Mouse (Mus musculus) monocyte, adult 2 months (primary cell): Measurements from ENCODE around the gene Adm.
"Not testable (repeated sequence)": the region's sequence is repeated elsewhere in the genome, so short reads cannot be mapped to it uniquely, and the experiment has no call there.

ENCODE experiments used
- DNase-seq, 2 experiments: peaks; one replicate each; pipeline ENCODE4 v3.0.0; 2022; ENCODE audit warnings: low spot score in 2 of 2, low read depth in 1 of 2

Gene Adm

DNA sequence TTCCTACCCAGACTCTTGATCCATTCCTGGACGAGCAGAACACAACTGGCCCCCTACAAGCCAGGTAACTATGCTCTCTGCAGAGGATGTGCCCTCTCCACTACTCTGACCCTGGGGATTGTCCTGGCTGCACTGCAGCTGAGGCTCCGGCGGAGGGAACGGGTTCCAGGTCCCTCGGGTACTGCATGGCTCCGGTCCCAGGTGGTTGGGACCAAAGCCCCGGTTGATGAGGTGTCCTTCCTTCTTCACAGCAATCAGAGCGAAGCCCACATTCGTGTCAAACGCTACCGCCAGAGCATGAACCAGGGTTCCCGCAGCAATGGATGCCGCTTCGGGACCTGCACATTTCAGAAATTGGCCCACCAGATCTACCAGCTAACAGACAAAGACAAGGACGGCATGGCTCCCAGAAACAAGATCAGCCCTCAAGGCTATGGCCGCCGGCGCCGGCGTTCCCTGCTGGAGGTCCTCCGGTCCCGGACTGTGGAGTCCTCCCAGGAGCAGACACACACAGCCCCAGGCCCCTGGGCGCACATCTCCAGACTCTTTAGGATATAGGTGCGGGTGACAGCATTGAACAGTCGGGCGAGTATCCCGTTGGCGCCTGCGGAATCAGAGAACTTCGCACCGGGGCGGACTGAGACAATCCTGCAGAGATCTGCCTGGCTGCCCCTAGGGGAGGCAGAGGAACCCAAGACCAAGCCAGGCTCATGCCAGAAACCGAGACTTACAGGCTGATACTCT is 1.3 kb downstream of the Adm start:
- DNase-seq: no peak

DNA sequence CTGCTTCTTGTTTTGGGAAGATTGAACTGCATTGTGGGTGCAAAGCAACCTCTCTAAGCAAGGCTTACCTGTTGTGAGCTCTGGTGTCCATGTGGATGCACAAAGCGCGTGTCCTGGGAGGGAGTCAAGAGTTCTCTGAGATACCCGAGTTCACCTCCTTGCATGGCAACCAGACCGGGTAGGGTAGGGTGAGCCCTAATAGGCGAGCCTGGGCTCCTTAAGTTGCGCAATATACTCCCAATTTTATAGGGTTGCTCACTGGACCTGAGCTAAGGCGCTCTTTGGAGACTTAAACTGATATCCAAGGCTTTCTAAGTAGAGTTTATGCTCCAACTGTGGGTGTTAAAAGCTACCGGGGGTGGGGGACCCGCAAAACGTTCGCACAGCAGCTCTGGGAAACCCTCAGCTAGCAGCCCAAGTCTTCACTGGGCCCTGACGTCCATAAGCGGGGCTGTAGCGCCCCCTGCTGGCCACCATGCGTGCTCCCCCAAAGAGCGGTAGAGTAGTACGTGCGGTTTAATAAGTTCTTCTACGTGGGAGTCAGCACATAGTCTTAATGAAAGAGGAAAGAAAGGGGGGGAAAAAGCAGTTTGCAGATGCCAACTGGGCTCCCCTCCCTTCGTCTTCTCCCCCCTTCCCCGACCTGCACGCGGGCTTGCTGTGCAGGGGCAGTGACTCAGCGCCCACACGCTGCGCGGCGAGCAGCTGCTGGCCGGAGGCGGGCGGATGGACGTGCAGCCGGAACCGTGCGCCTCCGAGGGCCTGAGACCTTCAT is 2.6 kb downstream of the Adm start:
- DNase-seq: peak; percentile 42 to 69

DNA sequence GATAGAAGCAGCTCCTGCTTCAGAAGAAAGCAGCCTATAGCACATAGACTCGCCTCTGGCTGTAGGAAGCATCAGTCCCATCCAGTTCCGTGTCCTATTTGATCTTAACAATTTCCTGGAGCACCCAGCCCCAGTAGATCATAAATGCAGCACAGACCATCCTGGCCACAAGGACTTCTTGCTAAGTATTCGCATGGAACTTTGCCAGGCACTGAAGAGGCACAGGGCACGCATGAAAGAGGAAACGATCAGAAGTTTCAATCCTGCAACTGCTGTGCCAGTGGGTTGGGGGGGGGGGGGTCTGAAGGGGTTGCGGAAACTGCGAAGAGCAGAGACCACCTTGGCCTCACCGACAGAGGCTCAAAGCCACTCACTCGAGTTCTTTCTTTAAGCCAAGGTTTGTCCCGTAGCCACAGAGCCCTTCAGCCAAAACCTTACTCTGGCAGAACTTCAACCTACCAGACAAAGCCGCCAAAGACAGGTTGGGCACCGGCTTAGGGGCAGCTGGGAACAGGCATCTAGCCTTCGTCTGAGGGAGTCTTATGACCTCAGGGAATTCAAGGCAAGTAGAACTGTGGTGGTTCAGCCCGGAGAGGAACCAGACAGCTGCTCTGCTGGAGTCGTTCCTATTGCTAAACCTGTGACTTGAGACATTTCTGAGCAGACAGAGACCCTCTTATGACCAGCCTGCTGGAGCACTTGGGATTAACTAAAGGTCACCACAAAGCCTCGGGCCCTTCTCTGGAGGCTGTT is 3.9 kb downstream of the Adm start:
- DNase-seq: no peak

DNA sequence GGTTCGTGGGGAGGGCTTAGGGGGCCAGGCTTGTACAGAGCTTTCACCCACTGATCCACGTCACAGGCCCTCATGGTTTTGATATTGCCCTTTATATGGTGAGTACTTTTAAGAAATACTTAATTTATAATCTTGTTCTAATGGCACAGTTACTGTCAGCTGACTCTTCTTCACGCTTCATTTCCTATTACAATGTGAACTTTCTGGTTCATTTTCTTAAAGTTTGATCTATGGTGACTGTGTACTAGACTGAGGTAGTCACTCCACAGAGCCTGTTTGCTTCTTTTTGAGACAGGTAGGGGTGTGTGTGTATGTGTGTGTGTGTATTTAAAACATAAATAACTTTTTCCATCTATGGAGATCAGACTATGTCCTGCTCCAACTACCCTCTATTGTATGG is 8.5 kb downstream of the Adm start:
- DNase-seq: no peak

DNA sequence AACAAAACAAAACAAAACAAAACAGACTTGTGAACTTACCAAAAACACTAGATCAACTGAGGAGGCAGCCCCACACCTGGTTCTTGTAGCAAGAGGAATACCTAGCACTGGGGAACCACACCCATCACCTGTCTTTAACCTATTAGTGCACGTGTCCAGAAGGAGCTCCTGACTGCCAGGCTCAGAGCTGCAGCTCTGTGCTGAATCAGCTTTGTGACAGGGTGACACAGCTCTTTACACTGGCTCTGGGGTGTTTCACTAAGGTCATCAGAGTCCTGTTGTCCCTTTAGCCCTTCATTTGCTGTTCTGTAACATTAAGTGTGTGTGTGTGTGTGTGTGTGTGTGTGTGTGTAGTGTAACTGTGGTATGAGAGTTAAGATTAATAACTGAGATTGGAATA is 9.1 kb downstream of the Adm start:
- DNase-seq: no peak

DNA sequence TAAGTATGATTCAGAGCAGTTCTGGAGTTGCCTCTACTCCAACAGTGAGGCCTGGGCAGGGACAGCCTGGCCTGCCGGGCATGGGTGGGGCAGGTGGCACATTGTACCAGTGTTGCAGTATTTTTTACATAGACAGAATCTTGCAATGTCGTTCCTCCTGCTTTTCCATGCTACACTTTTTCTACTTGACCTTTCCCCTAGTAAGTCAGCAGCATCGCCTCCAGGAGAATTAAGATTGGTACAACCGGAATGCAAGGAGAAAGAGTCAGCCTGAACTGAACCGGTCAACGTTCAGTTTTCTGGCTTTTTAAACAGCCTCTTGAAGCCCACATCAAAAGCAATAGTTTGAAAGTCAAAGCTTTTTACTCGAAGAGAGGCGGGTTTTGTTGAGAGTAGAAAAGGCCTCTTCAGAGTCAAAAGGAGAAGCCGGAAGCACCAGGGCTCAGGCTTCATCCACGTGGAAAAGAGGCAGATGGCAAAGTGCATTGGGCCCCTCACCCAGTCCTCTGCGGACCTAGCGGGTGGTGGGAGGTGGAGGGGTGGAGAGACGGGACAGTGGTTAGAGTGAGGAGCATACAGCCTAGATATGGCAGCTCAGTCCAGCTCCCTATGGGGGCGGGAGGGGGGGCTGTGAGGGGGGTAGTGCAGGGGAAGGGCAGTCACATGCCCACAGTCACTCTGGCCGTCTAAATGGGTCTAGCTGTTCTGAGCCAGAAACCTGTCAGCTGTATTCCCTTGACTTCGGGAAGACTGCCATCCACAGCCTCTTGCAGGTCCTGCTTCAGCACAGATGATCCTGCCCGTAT is 11.0 kb downstream of the Adm start:
- no peak for DNase-seq

DNA sequence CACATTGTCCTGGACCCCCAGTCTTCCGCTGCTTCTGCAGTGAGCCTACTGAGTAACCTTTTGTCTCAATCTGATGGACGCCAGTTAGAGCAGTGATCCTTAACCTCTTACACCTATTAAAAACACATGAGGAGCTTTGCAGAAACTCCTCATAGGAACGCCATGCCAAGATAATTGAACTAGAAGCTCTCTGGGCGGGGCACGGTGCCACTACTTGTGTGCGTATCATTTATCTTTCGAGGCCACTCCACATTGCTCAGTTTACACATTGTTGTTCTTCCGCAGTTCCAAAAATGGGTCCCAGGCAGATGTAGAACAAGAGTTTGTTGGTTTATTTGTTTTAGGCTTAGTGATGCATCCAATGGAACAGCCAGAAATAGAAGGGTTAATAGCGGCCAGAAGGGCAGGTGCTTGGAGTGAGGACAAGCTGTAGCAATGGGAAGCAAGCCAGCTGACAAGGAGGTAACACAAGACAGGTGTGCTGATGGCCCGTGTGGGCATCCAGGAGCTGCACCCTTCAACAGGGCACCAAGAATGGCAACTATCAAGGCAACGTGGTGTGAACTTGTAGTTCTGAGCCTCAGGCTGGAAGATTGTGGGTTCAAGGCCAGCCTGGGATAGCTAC is 11.9 kb downstream of the Adm start:
- no peak for DNase-seq

DNA sequence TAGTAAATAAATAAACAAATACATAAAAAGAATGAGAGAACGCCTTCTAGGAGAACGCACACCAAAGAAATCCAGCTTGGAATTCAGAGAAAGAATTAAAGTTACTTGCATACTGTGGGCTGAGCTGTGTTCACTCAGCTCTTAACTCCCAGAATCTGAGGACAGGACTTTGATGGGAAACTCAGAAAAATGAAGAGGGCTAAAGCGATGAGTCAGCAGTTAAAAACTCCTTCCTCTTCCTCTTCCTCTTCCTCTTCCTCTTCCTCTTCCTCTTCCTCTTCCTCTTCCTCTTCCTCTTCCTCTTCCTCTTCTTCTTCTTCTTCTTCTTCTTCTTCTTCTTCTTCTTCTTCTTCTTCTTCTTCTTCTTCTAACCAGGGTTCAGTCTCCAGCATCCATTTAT is 12.5 kb downstream of the Adm start:
- DNase-seq: not testable (repeated sequence)

DNA sequence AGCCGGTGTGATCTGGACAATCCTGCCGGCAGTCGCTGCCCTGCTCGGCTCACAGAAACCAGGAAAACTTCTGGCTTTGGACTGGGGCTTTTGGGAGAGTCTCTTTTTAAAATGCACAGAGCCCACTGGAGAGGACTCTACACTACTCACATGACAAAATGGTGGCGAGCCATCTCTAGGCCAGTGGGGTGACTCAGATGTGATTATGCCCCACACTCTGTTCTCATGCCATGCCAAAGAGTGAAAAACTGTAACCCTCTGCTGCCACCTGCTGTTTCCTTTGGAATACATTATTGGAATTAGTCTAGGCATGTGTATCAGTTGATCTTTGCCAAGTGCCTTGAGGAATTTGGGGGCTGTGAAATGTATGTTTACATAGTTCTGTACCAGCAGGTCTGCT is 17.9 kb downstream of the Adm start:
- DNase-seq: no peak

DNA sequence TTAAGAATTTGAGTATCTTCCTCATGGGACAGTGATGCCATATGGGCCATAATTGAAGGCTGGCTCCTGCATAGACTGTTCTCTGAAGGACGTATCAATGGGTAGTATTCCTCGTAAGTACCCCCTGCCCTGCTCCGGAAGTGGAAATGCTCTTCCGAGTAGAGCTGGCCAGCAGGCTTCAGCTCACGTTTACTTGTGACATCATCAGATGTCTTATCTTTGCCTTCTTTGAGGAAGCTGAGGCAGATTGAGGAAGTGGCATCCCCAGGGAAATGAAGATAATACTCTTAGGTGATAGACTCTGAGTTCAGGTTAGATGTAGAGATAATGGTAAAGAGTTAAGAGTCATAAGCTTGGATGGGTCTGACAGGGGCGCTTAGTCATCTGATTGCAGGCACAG is 18.4 kb downstream of the Adm start:
- no peak for DNase-seq

DNA sequence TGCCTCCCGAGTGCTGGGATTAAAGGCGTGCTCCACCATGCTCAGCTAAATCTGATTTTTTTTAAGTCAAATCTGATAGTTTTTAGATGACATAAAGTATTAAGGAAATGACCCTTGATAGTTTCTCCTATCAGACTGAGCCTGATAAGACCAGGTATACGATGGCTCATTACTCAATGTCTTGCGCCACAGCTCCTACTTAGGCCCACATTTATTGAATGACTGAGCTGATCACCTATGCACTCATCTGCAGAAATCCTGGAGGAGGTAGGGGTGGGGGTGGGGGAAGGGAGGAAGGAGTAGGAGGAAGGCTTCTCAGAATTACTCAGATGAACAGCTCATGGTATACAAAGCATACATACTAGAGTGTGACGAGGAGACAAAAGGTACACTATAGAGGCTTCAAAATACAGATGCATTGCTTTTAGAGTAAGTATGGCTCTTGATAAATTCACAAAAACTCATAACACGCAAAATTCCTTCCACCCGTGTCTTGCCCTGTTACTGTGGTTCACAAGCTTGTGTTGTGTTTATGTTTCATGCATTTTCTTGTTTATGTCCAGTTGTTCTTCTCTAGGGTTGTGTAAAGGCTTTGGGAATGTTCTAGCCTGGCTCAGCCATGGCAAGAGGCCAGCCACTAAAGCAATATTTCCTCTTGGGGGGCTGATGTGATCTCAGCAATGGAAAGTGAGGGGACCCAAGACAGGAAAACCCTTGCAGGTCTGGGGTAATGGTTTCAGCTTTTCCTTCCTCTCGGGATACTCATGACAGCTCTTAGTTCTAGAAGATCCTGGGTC is 19.3 kb downstream of the Adm start:
- DNase-seq: no peak

DNA sequence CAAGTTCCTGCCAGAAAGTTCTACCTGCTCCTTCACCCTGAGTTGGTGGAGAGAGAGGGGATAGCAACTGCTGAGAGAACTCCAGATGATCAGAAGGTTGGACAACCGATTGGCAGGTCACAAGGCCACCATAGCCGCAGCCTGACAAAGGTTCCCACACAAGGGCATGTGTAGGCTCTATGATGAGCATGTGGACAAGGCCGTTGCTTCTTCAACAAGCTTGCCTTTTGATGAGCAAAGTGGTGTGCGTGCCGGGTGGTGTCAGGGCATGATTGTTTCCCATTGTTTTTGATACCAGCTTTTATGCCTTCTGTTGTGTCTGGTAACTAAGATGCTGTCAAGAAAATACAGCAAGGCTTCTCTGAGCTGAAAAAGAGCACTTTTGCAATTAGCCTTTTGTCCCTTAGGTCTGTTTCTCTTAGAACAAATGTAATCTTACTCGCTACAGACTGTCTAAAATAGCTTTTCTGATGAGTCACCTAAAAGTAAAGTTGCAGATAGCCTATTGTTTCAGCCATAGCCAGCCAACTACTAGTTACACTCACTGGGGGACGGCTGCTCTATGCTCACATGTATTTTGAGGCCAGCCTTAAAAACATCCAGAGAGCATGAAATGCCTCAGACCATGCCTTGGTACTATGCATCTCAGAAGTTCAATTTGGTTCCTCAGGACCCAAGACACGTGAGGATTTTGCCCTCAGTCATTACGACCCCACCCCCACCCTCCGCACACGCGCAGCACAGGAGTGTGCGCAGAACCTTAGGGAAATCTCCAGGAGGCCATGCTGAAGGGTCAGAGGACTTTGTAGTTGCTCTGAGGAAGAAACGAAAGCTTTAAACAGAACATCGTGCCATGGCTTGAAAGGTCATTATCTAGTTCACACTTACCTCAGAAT is 20.3 kb downstream of the Adm start:
- no peak for DNase-seq

DNA sequence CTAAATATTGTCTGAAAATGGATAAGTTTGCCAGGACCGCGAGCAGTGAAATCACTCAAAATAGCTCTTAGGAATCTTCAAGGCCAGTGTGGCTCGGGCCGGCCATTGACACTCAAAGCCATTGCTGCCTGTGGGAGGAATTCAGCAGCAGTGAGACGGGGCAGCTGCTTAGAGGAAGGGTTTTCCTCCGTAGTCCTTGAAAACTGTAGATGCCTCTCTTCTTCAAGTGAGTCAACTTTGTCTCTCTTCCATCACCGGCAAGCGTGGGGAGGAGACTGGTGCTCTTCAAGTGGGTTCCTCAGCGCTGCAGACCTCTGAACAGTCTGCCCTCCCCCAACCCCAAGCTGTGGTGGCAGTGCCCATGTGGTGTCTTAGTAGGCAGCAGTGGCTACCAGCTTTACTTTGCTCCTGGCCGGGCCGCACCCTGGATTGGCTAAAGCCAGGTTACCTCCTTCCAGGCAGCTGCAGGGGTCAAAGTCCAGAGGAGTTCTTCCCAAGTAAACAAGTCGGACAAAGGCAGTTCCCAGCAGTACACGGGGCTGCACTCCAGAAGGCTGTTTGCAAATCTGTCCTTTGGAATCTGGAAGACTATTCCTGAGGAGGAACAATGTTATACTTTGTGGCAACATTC is 21.1 kb downstream of the Adm start:
- DNase-seq: no peak

DNA sequence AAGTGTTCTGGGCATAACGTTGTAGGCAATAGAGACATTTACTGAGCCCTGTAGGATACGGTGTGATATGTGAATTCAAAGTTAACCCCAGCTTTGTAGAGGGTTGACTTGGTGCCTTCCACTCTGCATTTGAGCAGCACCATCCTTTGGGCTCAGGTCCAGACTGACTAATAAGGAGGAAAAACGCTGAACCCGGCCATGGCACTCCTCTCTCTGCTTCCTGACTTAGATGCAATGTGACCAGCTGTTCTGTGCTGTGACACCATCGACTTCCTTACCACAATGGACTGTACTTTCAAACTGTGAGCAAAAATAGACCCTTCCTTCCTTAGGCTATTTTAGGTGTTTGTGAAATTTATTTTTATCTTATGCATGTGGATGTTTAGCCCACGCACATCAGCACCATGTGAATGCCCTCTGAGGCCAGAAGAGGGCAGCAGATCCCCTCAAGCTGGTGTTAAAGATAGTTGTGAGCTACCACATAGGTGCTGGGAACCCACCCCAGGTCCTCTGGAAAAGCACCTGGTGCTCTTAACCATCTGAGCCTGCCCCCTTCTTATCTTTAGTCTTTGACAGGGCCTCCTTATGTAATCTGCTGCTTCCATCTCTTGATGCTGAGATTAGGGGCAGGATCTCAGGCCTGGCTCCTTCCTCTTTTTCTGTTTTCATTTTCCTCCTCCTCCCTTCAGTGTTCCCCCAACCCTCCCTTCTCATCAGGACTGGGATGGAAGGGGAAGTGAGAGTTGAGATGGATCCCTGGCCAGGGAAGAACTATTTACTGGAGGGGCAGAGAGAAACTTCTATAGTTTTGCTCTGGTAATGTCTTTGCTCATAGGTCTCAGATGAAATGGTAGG is 21.9 kb downstream of the Adm start:
- no peak for DNase-seq

DNA sequence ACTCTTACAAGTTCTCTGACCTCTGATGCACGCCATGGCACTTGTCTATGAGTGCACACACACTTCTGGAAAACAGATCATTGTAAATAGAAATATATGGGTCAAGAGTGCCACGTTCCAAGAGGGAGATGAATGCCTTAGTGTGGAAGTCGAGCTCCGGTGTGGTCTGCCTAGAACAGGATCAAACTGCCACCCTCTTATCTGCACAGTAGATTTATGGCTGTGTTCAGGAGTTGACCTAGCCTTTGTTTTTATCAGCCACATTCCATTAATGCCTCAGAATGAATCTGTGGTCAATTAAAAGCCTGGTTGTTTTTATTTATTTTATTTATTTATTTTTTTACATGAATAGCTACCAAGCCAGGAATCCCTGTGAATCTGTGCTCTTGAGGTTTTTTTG is 23.0 kb downstream of the Adm start:
- DNase-seq: no peak

DNA sequence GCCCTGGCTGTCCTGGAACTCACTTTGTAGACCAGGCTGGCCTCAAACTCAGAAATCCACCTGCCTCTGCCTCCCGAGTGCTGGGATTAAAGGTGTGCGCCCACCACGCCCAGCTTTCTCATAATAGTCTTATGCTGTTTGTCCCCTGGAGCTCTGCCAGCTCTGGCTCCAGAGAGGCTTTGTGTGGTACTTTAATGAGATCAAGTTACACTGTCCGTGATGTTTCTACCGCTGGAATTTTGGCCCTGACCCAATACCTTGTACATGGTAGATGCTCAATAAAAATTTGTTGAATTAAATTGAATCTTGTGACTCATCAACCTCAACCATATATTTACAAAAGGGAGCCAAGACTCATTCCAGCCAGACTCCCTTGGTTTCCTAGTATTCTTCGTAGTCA is 23.6 kb downstream of the Adm start:
- DNase-seq: no peak

DNA sequence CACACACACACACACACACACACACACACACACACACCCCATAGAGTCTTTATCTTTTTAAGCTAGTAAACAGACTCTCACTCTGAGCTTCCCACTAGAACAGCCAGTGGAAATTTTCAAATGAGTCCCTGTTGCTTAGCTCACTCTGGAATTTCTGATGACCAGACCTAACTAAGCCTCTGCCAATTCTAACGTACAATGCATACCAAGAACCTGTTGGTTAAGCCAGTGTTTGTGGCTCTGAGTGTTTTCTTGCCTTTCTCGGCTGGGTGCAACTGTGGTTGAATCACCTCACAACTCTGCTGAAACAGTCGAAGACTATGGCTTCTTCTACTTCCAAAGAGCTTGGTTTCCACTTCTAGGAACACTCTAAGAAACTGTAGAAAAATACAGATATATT is 27.8 kb downstream of the Adm start:
- DNase-seq: no peak

DNA sequence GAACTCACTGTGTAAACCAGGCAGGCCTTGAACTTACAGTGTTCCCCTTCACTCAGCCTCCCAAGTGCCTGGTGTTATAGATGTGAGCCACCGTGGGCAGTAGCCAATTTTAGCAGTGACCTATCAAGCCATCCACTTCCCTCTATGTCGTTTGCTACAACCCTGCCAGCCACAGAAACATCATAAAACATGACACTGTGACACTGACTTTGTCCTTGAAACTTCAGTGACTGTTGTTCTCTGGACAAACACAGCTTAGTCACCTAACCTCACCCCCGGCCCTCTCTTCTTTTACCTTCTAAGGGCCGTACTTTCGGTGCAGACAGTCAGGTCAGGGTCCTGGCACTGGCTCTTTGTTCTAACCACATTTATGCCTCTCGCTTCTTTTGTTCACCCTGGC is 28.5 kb downstream of the Adm start:
- no peak for DNase-seq
